Mouse (Mus musculus) hematopoietic stem cell, adult 5-6 weeks (primary cell): ENCODE measurements around the gene Olfr1328. TPM values are rescaled to one million over a fixed set of nuclear protein-coding genes. Genes with fewer than 3 reads are reported as not detected.
"Not testable (repeated sequence)": the region's sequence is repeated elsewhere in the genome, so short reads cannot be mapped to it uniquely, and the experiment has no call there.

Experiments used
- ATAC-seq, 2 experiments: fragments of 125-278 bp in 1 of 2; replicated peaks in 1 of 2; 2 replicates each; pipeline ENCODE4 v1.8.0; 2016 to 2017; ENCODE audit warnings: inconsistent platforms in 2 of 2, mild to moderate bottlenecking in 2 of 2, moderate number of reproducible peaks in 2 of 2, low read depth in 1 of 2, moderate TSS enrichment in 1 of 2; ENCODE audit not compliant: low FRiP score in 2 of 2, poor library complexity in 2 of 2, severe bottlenecking in 2 of 2, insufficient read depth in 1 of 2, low TSS enrichment in 1 of 2
- total RNA-seq: library from RNA; stranded (forward); fragments of 172-1452, 232-1000 nt; gene quantifications from 2 replicates; pipeline ENCODE4 v1.2.3, GENCODE M21; 2017

The Olfr1328 gene
- not detected in 2 replicates for total RNA-seq

GRCm38 (mm10) chr4:118938512-118938911 is at the start of gene Olfr1328:
Olfr1328 (minus strand) TSS chr4:118938612.
- no peak for ATAC-seq

GRCm38 (mm10) chr4:118985291-118985690 is 46.9 kb upstream of the Olfr1328 start:
- no peak for ATAC-seq

GRCm38 (mm10) chr4:118973281-118973680 is 34.9 kb upstream of the Olfr1328 start:
- ATAC-seq, result no peak

GRCm38 (mm10) chr4:118967711-118968110 is 29.3 kb upstream of the Olfr1328 start:
- ATAC-seq, result no peak

GRCm38 (mm10) chr4:118961141-118961628 is 22.8 kb upstream of the Olfr1328 start, which contains the start of gene Lao1:
Lao1 (plus strand) TSS chr4:118961578.
- no peak for ATAC-seq

GRCm38 (mm10) chr4:118958812-118959211 is 20.4 kb upstream of the Olfr1328 start:
- ATAC-seq, result no peak

- ATAC-seq, result not testable (repeated sequence)
Observed at GRCm38 (mm10) chr4:118931326-118931725, 7.1 kb downstream of the Olfr1328 start.

GRCm38 (mm10) chr4:118917365-118917764 is 21.0 kb downstream of the Olfr1328 start, which contains the start of gene Olfr1329:
Olfr1329 (minus strand) TSS chr4:118917465.
- not testable (repeated sequence) for ATAC-seq

GRCm38 (mm10) chr4:118901981-118902380 is 36.4 kb downstream of the Olfr1328 start:
- ATAC-seq, result no peak

GRCm38 (mm10) chr4:118888297-118888696 is 50.1 kb downstream of the Olfr1328 start, which contains the start of gene Olfr1330:
Olfr1330 (plus strand) TSS chr4:118888597.
- ATAC-seq, result no peak

Other genes with a start within 250 kb of the Olfr1328 start
- not detected in 2 replicates for gene Olfr1342, start 245.9 kb downstream of the Olfr1328 start, total RNA-seq
- gene Olfr1341, start 235.1 kb downstream of the Olfr1328 start, total RNA-seq, result not detected in 2 replicates
- gene Olfr1340, start 218.5 kb downstream of the Olfr1328 start, total RNA-seq, result not detected in 2 replicates
- gene Olfr1339, start 206.4 kb downstream of the Olfr1328 start, total RNA-seq, result not detected in 2 replicates
- gene Olfr1338, start 179.9 kb downstream of the Olfr1328 start, total RNA-seq, result not detected in 2 replicates
- not detected in 2 replicates for gene Olfr1337, start 156.0 kb downstream of the Olfr1328 start, total RNA-seq
- not detected in 2 replicates for gene Olfr1335, start 128.7 kb downstream of the Olfr1328 start, total RNA-seq
- not detected in 2 replicates for gene Olfr1333, start 102.3 kb downstream of the Olfr1328 start, total RNA-seq
- gene Olfr1331, start 74.0 kb downstream of the Olfr1328 start, total RNA-seq, result not detected in 2 replicates
- gene Olfr1330, start 50.0 kb downstream of the Olfr1328 start, total RNA-seq, result not detected in 2 replicates
- not detected in 2 replicates for gene Olfr1329, start 21.1 kb downstream of the Olfr1328 start, total RNA-seq
- gene Lao1, start 23.0 kb upstream of the Olfr1328 start, total RNA-seq, result not detected in 2 replicates
- gene Slc2a1, start 170.1 kb upstream of the Olfr1328 start, total RNA-seq, result 12.4 and 23.3 TPM in 2 replicates
- 3.4 and 7.7 TPM in 2 replicates for gene Zfp691, start 235.6 kb upstream of the Olfr1328 start, total RNA-seq